Mouse (Mus musculus) hindlimb bud, embryonic 11.5 days (tissue): ENCODE measurements at regions not wholly inside any gene's neighbourhood (a gene's known extent, or its start where the extent isn't known, plus 50 kb on each side); places are given as distances from the start of the nearest gene placed in this dataset.
A peak's percentile ranks its signal among the peaks of the same experiment; 100 is the strongest.

Experiments used
- DNase-seq: peaks from one replicate; pipeline ENCODE4 v3.0.0-alpha.2; 2012; ENCODE audit warnings: low read depth, low spot score; ENCODE audit errors: extremely low spot score

GRCm38 (mm10) chr4:140402319-140402718 is 155.7 kb upstream of the Igsf21 start:
- no peak for DNase-seq

DNA sequence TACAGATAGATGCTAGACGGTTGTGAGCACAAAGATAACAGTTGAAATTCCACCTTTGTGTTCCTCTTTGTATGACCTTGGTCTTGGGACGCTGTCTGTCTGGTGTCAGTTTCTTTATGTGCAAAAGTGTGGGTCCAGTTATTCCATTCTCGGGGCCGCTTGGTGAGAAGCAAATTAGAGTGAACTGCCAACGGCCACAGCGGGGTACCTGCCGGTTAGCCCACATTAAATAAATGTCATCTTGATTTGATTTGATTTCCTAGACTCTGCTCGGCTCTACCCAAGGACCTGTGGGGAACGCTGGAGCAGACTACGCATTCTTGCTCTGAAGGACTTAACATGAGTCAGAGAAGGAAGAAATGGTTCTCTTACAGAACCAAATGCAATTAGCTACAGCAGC is 155.0 kb upstream of the Igsf21 start:
- no peak for DNase-seq

GRCm38 (mm10) chr4:140396548-140396947 is 150.0 kb upstream of the Igsf21 start:
- DNase-seq, result no peak

DNA sequence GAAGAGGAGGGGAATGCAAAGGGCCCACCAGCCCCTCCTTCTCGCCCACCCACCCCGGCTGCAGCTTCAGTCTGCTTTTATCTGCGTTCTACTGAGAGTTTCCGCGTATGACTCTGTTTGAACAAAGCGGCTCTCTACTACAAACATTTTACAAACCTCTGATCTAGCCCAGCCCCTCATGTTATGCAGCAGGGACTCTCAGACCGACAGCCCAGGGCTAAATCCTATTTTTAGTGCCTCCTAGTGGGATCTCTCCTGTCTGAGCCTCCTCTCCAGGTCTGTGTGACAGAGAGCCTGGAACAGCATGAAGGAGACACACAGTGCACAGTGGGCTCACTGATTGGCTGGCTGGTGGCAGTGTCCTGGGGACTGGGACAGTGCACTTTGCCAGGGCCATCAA is 145.7 kb upstream of the Igsf21 start:
- no peak for DNase-seq

DNA sequence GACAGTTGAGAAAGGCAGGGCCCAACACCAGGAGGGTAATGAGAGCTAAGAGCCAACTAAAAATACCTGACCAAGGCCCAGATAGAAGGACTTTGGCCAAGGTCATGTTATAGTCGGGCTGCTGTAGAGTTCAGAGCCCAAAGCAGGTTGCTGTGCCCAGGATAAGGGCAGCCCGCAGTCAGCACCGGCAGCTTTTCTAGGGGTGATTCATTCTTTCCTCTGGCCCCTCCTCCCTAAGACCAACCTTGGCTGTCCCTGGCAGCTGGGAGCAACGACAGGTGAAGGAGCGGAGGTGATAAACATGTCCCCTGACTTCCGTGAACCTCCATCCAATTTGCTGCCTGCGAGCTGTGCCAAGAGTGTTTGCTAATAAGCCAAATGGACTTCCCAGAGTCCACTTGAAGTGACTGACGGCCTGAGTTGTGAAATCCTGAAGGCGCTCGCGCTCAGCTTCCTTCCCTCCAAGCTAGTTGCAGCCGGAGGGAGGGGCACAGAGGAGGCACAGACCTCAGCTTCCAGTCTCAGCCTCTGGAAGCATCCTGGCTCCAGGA is 144.2 kb upstream of the Igsf21 start:
- no peak for DNase-seq

DNA sequence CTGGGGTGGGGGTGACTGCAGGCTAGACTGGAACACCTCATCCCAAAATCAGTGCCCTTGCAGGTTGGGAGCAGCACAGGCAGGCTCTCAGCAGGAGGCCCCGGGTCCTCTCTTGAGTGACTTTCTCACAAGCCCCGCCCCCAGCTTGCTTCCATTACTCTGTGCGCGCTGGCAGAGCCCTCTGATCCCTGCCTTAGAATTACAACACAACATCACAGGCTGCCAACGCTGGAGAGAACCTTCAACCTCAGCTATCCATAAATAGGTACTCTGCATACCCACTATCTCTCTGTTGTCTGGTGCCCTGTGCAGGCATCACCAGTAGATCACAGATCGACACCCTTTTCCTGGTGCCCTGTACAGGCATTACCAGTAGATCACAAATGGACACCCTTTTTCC is 139.1 kb upstream of the Igsf21 start:
- no peak for DNase-seq

- no peak for DNase-seq
Observed at GRCm38 (mm10) chr4:140385226-140385625, 138.6 kb upstream of the Igsf21 start.

DNA sequence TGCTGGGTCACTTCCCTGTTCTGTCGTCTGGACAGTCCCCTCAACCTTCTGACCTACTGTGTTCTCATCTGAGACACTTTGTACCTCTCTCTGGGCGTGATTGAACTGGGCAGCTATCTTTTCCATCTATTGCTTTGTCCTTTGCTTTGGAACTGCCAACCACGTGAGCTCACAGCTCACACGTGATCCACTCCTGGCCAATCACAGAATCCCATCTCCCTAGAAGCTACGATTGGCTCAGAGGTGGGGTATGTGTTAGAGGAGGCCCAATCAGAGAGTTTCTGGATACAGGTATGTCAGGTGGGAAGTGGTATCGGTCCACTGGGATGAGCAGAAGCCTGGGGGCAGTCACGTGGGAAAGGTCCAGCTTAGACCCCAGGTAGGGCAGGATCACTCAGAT is 137.0 kb upstream of the Igsf21 start:
- no peak for DNase-seq

GRCm38 (mm10) chr4:140380733-140381132 is 134.1 kb upstream of the Igsf21 start:
- no peak for DNase-seq

- no peak for DNase-seq
Observed at GRCm38 (mm10) chr4:140377941-140378340, 131.4 kb upstream of the Igsf21 start.

- DNase-seq, result no peak
Observed at GRCm38 (mm10) chr4:140372586-140373325, 126.2 kb upstream of the Igsf21 start.

GRCm38 (mm10) chr4:140371426-140372213 is 125.0 kb upstream of the Igsf21 start:
- DNase-seq, result no peak

DNA sequence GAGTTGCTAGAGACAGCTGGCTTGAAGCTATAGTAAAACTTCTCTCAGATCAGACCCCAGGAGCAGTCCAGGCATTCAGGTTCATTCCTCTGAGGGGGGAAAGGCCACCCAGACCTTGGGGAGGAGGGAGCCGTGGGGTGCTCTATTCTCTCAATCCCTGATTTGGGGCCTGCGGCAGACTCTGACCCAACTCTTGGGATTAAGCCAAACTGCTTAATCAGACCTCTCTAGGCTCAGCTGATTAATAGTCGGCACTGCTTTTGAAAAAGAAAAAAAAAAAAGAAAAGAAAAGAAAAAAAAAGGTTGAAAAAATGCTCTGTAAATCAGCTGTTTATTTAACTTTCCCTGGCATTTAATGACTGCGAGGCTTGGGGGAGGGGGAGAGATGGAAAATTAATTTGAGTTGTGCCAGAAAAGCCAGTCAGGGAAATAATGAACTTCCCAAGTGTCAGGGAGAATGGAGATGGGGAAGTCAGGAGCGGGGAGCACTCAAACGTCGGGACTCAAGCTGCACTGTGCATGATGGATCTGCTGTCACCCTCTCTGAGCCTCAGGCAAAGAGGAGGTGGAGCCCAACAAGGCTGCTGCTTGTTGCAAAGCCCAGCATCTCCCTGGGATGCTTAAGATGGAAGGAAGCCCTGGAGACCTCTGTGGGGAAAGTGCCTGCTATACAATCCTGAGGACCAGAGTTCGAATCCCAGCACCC is 120.5 kb upstream of the Igsf21 start:
- no peak for DNase-seq

GRCm38 (mm10) chr4:140358846-140359245 is 112.3 kb upstream of the Igsf21 start:
- no peak for DNase-seq

- peak; percentile 85 for DNase-seq
Observed at GRCm38 (mm10) chr4:140358103-140358502, 111.5 kb upstream of the Igsf21 start.

DNA sequence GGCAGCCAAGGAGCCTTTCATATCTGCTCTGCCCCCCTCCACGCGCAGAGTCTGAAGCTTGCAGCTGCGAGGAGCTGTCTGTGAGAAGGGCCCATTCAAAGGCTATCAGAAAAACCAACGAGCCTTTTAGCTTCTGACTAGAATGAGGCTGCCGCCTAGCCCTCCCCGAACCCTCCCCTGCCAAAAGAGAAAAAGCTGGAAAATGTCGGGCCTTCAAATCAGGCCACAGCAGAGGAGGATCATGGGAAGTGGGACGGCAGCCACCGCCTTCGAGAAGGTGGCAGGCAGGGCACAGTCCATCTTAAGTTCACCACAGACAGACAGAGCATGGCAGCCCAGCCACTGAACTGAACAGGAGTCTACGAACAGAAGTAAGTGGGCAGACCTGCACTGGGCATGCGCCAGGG is 108.6 kb upstream of the Igsf21 start:
- DNase-seq, result no peak

- no peak for DNase-seq
Observed at GRCm38 (mm10) chr4:140348802-140349201, 102.2 kb upstream of the Igsf21 start.

GRCm38 (mm10) chr4:140330138-140330537 is 83.6 kb upstream of the Igsf21 start:
- DNase-seq, result no peak

DNA sequence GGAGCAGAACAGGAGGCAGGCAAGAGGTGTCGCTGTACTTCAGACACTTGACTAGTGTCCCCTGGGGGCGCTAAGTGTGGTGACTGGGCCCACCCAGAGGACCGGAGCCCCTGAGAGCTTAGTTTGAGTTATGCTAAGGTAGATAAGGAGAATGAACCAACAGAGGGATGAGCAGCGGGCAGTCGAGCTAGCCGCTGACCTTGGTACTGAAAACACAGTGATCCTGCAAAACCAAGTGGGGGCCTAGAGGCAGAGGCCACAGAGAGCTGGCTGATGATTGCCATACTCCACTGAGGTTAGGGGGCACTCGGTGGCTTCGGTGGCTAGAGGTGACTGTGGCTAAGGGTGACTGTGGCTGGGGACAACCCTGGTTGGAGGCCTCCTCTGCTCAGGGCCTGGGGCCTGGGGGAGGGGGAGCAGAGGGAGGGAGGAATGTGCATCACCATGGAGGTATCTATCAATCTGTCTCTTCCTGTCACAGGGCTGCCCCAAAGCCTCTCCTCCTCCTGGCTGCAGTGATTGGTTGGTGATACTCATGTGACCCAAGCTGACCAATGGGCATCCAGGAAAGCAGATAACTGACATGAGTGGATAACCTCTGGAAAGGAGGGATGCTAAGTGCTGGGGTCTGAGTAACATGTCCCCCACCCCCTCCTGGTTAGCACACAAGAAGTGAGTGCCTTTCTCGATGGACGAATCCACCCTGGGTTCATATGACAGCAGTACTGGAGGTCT is 80.3 kb upstream of the Igsf21 start:
- DNase-seq, result no peak

- no peak for DNase-seq
Observed at GRCm38 (mm10) chr4:140325677-140326052, 79.1 kb upstream of the Igsf21 start.
